Mouse (Mus musculus) heart, adult 9 months (tissue): ENCODE results near the gene Itga9.

Experiments used
- DNase-seq, 2 experiments: peaks; one replicate each; pipeline ENCODE4 v3.0.0; 2022; ENCODE audit warnings: low spot score in 2 of 2

Gene Itga9

GRCm38 (mm10) chr9:118818508-118818907, 212.0 kb downstream of the Itga9 start:
- DNase-seq, result no peak

GRCm38 (mm10) chr9:118821220-118822185, 215.0 kb downstream of the Itga9 start:
- DNase-seq, result peak; percentile 39 to 50

GRCm38 (mm10) chr9:118822186-118822555, 215.7 kb downstream of the Itga9 start:
- DNase-seq, result no peak

- no peak for DNase-seq
Observed at GRCm38 (mm10) chr9:118822581-118822980, 216.1 kb downstream of the Itga9 start.

GRCm38 (mm10) chr9:118831080-118831479, 224.6 kb downstream of the Itga9 start:
- peak; percentile 13 to 30 for DNase-seq

GRCm38 (mm10) chr9:118832533-118832932, 226.0 kb downstream of the Itga9 start:
- DNase-seq, result no peak

- no peak for DNase-seq
Observed at GRCm38 (mm10) chr9:118833413-118833812, 226.9 kb downstream of the Itga9 start.

- no peak for DNase-seq
Observed at GRCm38 (mm10) chr9:118838910-118839667, 232.6 kb downstream of the Itga9 start.

GRCm38 (mm10) chr9:118841247-118841646, 234.8 kb downstream of the Itga9 start:
- DNase-seq, result no peak

GRCm38 (mm10) chr9:118841907-118842432, 235.5 kb downstream of the Itga9 start:
- DNase-seq, result no peak

GRCm38 (mm10) chr9:118843711-118844110, 237.2 kb downstream of the Itga9 start:
- DNase-seq, result no peak

GRCm38 (mm10) chr9:118845003-118845402, 238.5 kb downstream of the Itga9 start:
- DNase-seq, result no peak

- DNase-seq, result no peak
Observed at GRCm38 (mm10) chr9:118846766-118847165, 240.3 kb downstream of the Itga9 start.

GRCm38 (mm10) chr9:118856665-118857064, 250.2 kb downstream of the Itga9 start:
- DNase-seq, result peak; percentile 47 to 56

GRCm38 (mm10) chr9:118860613-118861141, 254.2 kb downstream of the Itga9 start:
- no peak for DNase-seq

- no peak for DNase-seq
Observed at GRCm38 (mm10) chr9:118862214-118862613, 255.7 kb downstream of the Itga9 start.

- no peak for DNase-seq
Observed at GRCm38 (mm10) chr9:118862852-118863260, 256.4 kb downstream of the Itga9 start.

GRCm38 (mm10) chr9:118863528-118863927, 257.0 kb downstream of the Itga9 start:
- DNase-seq, result no peak

- no peak for DNase-seq
Observed at GRCm38 (mm10) chr9:118866949-118867348, 260.5 kb downstream of the Itga9 start.

- no peak for DNase-seq
Observed at GRCm38 (mm10) chr9:118867851-118868250, 261.4 kb downstream of the Itga9 start.

- DNase-seq, result peak; percentile 31 to 59
Observed at GRCm38 (mm10) chr9:118871089-118871488, 264.6 kb downstream of the Itga9 start.

- no peak for DNase-seq
Observed at GRCm38 (mm10) chr9:118873031-118873430, 266.5 kb downstream of the Itga9 start.
